Mouse (Mus musculus) midbrain, embryonic 13.5 days (tissue): ENCODE results near the gene Ccdc36. TPM values are rescaled to one million over a fixed set of nuclear protein-coding genes. Genes with fewer than 3 reads are reported as not detected.
A peak's percentile ranks its signal among the peaks of the same experiment; 100 is the strongest.

Experiments used
- ATAC-seq: fragments of 200-750 bp; cut with Nextera tagmentation; 2 replicates; pipeline ENCODE4 v1.8.0; 2017; ENCODE audit warnings: mild to moderate bottlenecking, moderate TSS enrichment, moderate library complexity
- H3K27ac ChIP-seq: fragments of 300-500 bp; sonication (generic); 2 replicates; pipeline ENCODE4 v1.5.1; 2015; ENCODE audit warnings: inconsistent platforms, mild to moderate bottlenecking, moderate library complexity
- H3K27me3 ChIP-seq: fragments of 300-500 bp; sonication (generic); 2 replicates; pipeline ENCODE4 v1.6.1; 2015; ENCODE audit warnings: mild to moderate bottlenecking, inconsistent platforms
- H3K36me3 ChIP-seq: fragments of 300-500 bp; sonication (generic); 2 replicates; pipeline ENCODE4 v1.6.1; 2015; ENCODE audit warnings: mild to moderate bottlenecking, inconsistent platforms
- H3K4me1 ChIP-seq: fragments of 300-500 bp; sonication (generic); replicated peaks from 2 replicates; pipeline ENCODE4 v1.6.1; 2015; ENCODE audit warnings: inconsistent platforms
- H3K4me2 ChIP-seq: fragments of 300-500 bp; sonication (generic); replicated peaks from 2 replicates; pipeline ENCODE4 v1.6.1; 2015; ENCODE audit warnings: moderate library complexity, mild to moderate bottlenecking, inconsistent platforms
- H3K4me3 ChIP-seq: fragments of 300-500 bp; sonication (generic); replicated peaks from 2 replicates; pipeline ENCODE4 v1.5.1; 2015; ENCODE audit warnings: mild to moderate bottlenecking, inconsistent platforms
- H3K9ac ChIP-seq: fragments of 300-500 bp; sonication (generic); replicated peaks from 2 replicates; pipeline ENCODE4 v1.6.1; 2015; ENCODE audit warnings: mild to moderate bottlenecking, inconsistent platforms
- H3K9me3 ChIP-seq: fragments of 300-500 bp; sonication (generic); 2 replicates; pipeline ENCODE4 v1.6.1; 2016; ENCODE audit warnings: mild to moderate bottlenecking, inconsistent platforms
- WGBS: fragments of 180-500 bp; shearing (Covaris S2); methylation state at CpG from one replicate; pipeline ENCODE4 v1.1.7; 2015; 5-methylcytosine and 5-hydroxymethylcytosine counted together
- polyA plus RNA-seq: library from polyadenylated mRNA; unstranded; fragments of >200 nt; fragmentation: Nextera tagmentation; extraction: Ambion mirVana; gene quantifications from 2 replicates; pipeline ENCODE4 v1.2.1, GENCODE M21; 2015

The Ccdc36 gene
- polyA plus RNA-seq, 1 experiment from 2014 or later = 1.7 TPM

DNA sequence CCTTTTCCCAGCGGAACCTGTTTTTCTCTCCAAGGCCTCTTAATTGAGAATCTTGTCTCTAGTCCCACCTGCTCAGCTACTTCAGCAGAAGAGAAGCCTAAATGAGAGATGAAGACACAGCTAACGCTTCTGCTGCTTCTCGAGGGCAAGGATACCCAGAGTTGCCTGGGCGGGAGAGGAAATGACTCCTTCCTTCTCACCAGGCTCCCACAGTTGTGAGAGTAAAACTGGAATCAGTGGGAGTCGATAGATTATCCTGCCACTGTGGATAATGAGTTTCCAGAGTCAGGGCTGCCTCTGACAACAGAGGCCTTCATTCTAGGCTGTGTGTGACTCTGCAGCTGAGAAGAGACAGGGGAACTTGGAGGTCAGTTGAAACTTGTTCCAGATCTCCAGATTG is 12.2 kb upstream of the Ccdc36 start:
- no peak overlapping the region for H3K27ac ChIP-seq
- no peak overlapping the region; the same call in 1 of the 2 replicates for H3K9ac ChIP-seq
- H3K36me3 ChIP-seq = no peaks in the 10 kb centered on the region
- 67% methylated on average over 5 of the region's 5 CpGs for WGBS
- ATAC-seq = no peak
- peaks cover 20% of the 10 kb centered on the region for H3K4me1 ChIP-seq
- H3K4me3 ChIP-seq = no peak overlapping the region
- no peak overlapping the region for H3K4me2 ChIP-seq
- H3K27me3 ChIP-seq = no peaks in the 10 kb centered on the region
- no peaks in the 10 kb centered on the region for H3K9me3 ChIP-seq

DNA sequence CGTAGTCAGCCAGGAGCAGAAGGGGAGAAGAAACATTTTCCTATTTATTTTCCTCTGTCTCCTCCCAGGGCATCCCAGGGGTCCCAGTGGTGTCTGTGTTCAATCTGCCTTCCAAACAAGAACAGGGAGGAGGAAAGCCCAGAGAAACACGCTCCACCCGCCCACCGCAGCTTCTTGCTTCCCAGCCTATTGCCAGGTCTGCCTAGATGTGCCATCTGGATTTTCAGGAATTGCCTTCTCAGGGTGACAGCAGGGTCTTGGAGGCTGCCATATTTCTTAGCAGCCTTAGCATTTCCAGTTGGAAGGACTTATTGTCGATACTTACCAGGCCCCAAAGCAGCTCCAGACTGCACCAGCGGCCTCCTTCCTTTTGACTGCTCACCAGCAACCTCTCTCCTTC is 10.9 kb upstream of the Ccdc36 start:
- Histone ChIP-seq H3K4me3 (no peak overlapping the region), H3K9ac (no peak overlapping the region), H3K4me2 (no peak overlapping the region), H3K27me3 (no peaks in the 10 kb centered on the region), H3K4me1 (peaks cover 20% of the 10 kb centered on the region), H3K36me3 (no peaks in the 10 kb centered on the region), H3K27ac (no peak overlapping the region), H3K9me3 (no peaks in the 10 kb centered on the region)
- 76% methylated on average over 6 of the region's 6 CpGs for WGBS
- ATAC-seq = no peak

GRCm38 (mm10) chr9:108436182-108436581 is 7.9 kb upstream of the Ccdc36 start, which contains the start of gene BC048562:
BC048562 (plus strand) TSS chr9:108436482.
- Histone ChIP-seq H3K9ac (no peak within 1 kb of the TSS), H3K4me1 (peaks cover 20% of the 10 kb centered on the region), H3K4me3 (no peak within 1 kb of the TSS), H3K4me2 (no peak within 1 kb of the TSS), H3K36me3 (no peaks in the 10 kb centered on the region), H3K27ac (0 out of 2 replicates have a peak within 1 kb of the TSS, but pooled peaks have one; percentile 22), H3K27me3 (no peaks in the 10 kb centered on the region), H3K9me3 (no peaks in the 10 kb centered on the region)
- WGBS = 27% methylated on average over 3 of the region's 3 CpGs
- ATAC-seq = no peak

DNA sequence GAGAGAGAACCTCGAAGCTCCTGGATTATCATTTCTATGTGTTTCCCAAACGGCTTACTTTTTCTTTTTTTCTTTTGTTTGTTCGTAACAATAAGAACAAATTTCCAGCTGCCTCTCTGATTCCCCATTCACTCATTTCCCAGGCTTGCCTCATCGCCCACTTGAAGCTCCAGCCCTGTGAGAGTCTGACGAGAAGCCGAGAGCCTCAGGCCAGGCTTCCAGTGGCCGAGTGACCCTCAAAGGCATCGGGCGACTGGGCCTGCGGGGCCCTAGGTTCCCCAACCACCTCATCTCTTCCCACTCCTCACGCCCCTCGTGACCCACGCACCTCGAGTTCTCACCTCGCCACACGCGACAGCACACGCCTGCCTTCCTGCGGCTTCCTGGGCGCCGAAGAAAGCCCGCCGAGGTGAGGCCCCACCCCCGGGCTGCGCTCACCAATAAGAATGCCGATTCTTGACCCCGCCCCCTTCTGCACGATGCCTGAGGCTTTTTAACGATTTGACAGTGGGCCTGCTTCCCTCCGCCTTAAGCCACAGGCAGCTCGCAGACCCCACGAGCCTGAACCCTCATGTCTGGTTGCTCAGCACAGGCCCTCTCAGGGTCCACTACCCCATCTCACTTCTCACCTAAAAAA is 3.3 kb upstream of the Ccdc36 start:
- H3K4me2 ChIP-seq = peak overlapping the region; percentile 47
- H3K9ac ChIP-seq = no peak overlapping the region; the same call in 1 of the 2 replicates
- 52% methylated on average over 32 of the region's 32 CpGs for WGBS
- no peaks in the 10 kb centered on the region for H3K9me3 ChIP-seq
- peak; percentile 40; the same call in 1 of the 2 replicates for ATAC-seq
- no peak overlapping the region for H3K27ac ChIP-seq
- H3K4me1 ChIP-seq = peaks cover 4% of the 10 kb centered on the region
- peak overlapping the region; percentile 27 for H3K4me3 ChIP-seq
- no peaks in the 10 kb centered on the region for H3K27me3 ChIP-seq
- H3K36me3 ChIP-seq = no peaks in the 10 kb centered on the region

GRCm38 (mm10) chr9:108412221-108412620 is 16.1 kb downstream of the Ccdc36 start:
- Histone ChIP-seq H3K4me3 (no peak overlapping the region), H3K36me3 (no peaks in the 10 kb centered on the region), H3K27me3 (no peaks in the 10 kb centered on the region), H3K4me1 (no peaks in the 10 kb centered on the region), H3K4me2 (no peak overlapping the region), H3K27ac (no peak overlapping the region), H3K9me3 (no peaks in the 10 kb centered on the region), H3K9ac (no peak overlapping the region)
- WGBS = 74% methylated on average over 1 of the region's 1 CpGs
- no peak for ATAC-seq

- no peaks in the 10 kb centered on the region for H3K9me3 ChIP-seq
- H3K4me2 ChIP-seq = no peak overlapping the region
- ATAC-seq = no peak
- no peaks in the 10 kb centered on the region for H3K4me1 ChIP-seq
- H3K36me3 ChIP-seq = no peaks in the 10 kb centered on the region
- no peak overlapping the region for H3K9ac ChIP-seq
- 82% methylated on average over 9 of the region's 9 CpGs for WGBS
- H3K27me3 ChIP-seq = no peaks in the 10 kb centered on the region
- H3K27ac ChIP-seq = no peak overlapping the region
- H3K4me3 ChIP-seq = no peak overlapping the region
Observed at GRCm38 (mm10) chr9:108411381-108411942, 16.8 kb downstream of the Ccdc36 start.

- H3K27me3 ChIP-seq = no peaks in the 10 kb centered on the region
- no peak overlapping the region for H3K4me3 ChIP-seq
- ATAC-seq = no peak
- H3K36me3 ChIP-seq = no peaks in the 10 kb centered on the region
- no peak overlapping the region for H3K9ac ChIP-seq
- no peak overlapping the region for H3K4me2 ChIP-seq
- WGBS = 92% methylated on average over 4 of the region's 4 CpGs
- no peaks in the 10 kb centered on the region for H3K4me1 ChIP-seq
- no peaks in the 10 kb centered on the region for H3K9me3 ChIP-seq
- no peak overlapping the region for H3K27ac ChIP-seq
Observed at GRCm38 (mm10) chr9:108409535-108409934, 18.7 kb downstream of the Ccdc36 start.

- WGBS = 81% methylated on average over 8 of the region's 8 CpGs
Observed at GRCm38 (mm10) chr9:108404451-108404850, 23.8 kb downstream of the Ccdc36 start.

DNA sequence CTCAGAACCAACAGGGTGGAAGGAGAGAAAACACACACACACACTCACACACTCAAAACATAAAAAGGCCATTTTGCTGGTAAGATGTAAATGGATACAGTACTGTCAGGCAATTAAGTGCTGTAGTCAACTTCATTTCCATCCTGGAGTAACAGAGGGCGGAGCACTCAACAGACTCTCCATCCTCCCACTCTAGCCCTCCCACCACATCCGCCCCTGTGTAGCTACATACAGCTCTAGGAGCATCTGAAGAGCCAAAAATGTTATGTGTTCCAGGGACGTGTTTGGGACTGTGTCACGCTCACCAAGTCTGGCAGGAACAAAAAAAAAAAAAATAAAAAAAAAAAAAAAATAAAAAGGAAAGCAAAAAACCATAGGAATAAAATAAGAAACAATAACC is 25.2 kb downstream of the Ccdc36 start:
- Histone ChIP-seq H3K4me3 (no peak overlapping the region), H3K9ac (no peak overlapping the region), H3K4me1 (peaks cover 13% of the 10 kb centered on the region), H3K36me3 (0 out of 2 replicates have a peak, but pooled peaks cover under 1% of the 10 kb centered on the region), H3K4me2 (no peak overlapping the region), H3K27me3 (no peaks in the 10 kb centered on the region), H3K27ac (no peak overlapping the region), H3K9me3 (no peaks in the 10 kb centered on the region)
- 84% methylated on average over 4 of the region's 4 CpGs for WGBS
- no peak for ATAC-seq

More at GRCm38 (mm10) chr9:108404451-108404850, 23.8 kb downstream of the Ccdc36 start:
- Histone ChIP-seq H3K4me3 (no peak overlapping the region), H3K36me3 (no peaks in the 10 kb centered on the region), H3K4me2 (no peak overlapping the region), H3K9me3 (no peaks in the 10 kb centered on the region), H3K9ac (no peak overlapping the region), H3K27me3 (no peaks in the 10 kb centered on the region), H3K27ac (no peak overlapping the region), H3K4me1 (peaks cover 13% of the 10 kb centered on the region)
- no peak for ATAC-seq

DNA sequence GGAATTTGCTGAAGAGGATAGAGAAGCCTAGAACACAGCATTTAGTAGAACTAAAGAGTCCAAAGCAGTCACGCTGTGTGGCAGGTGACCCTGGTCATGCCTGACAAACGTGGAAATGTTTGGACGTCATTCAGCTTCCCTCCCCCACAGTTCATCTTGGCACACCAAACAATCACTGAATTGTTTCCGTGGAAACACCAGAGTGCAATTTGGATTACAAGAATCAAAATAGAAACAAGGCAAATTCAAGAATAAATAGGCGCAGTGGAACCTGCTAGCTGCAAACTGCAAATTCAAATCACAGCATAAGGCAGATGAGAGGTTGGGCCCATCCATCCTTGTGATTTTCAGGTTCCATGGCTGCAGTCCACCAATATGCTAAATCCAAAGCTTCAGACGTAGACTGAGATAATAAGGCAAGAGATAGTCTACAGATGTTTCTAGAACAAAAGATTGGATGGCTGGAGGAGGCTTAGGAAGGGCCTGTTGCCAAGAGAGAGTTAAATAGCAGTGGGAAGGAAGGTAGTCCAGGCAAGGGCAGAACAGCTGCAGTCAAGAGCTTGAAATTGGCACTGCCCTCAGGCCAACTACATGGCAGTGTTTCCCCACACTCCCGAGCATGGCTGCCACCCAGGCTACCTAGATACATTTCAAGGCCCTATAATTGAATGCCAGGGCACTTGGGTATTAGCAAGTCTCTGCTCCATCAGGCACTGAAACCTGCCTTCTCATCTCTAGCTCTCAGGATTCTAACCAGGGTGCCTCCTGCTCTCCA is 26.9 kb downstream of the Ccdc36 start:
- H3K4me2 ChIP-seq = no peak overlapping the region
- WGBS = 48% methylated on average over 7 of the region's 7 CpGs
- ATAC-seq = no peak

GRCm38 (mm10) chr9:108398324-108398723 is 30.0 kb downstream of the Ccdc36 start:
- H3K4me2 ChIP-seq = no peak overlapping the region
- no peaks in the 10 kb centered on the region for H3K9me3 ChIP-seq
- H3K36me3 ChIP-seq = peaks cover 28% of the 10 kb centered on the region
- H3K9ac ChIP-seq = no peak overlapping the region
- H3K27ac ChIP-seq = no peak overlapping the region
- no peak for ATAC-seq
- no peak overlapping the region for H3K4me3 ChIP-seq
- H3K4me1 ChIP-seq = peaks cover 13% of the 10 kb centered on the region
- H3K27me3 ChIP-seq = no peaks in the 10 kb centered on the region
- 94% methylated on average over 3 of the region's 3 CpGs for WGBS

More for the DNA sequence above, 26.9 kb downstream of the Ccdc36 start:
- Histone ChIP-seq H3K4me1 (peaks cover 13% of the 10 kb centered on the region), H3K9ac (no peak overlapping the region), H3K9me3 (no peaks in the 10 kb centered on the region), H3K27ac (0 out of 2 replicates have a peak overlapping the region, but pooled peaks have one; percentile 12), H3K4me3 (no peak overlapping the region), H3K36me3 (0 out of 2 replicates have a peak, but pooled peaks cover 8% of the 10 kb centered on the region), H3K27me3 (no peaks in the 10 kb centered on the region)

- H3K9ac ChIP-seq = no peak overlapping the region
- peaks cover 54% of the 10 kb centered on the region for H3K36me3 ChIP-seq
- H3K4me3 ChIP-seq = no peak overlapping the region
- H3K4me1 ChIP-seq = no peaks in the 10 kb centered on the region
- H3K27me3 ChIP-seq = no peaks in the 10 kb centered on the region
- H3K9me3 ChIP-seq = no peaks in the 10 kb centered on the region
- no peak overlapping the region for H3K4me2 ChIP-seq
- WGBS = 88% methylated on average over 1 of the region's 1 CpGs
- no peak overlapping the region for H3K27ac ChIP-seq
- no peak for ATAC-seq
Observed at GRCm38 (mm10) chr9:108395427-108395826, 32.9 kb downstream of the Ccdc36 start.
